Mouse (Mus musculus) liver, embryonic 14.5 days (tissue): Measurements from ENCODE around the gene Sugp1.

Experiments used
- CTCF ChIP-seq: IDR thresholded peaks from 2 replicates; pipeline ENCODE4 v1.5.1; 2016; ENCODE audit warnings: antibody characterized with exemption, low read depth, control low read depth
- EP300 ChIP-seq: IDR thresholded peaks from 2 replicates; pipeline ENCODE4 v1.6.1; 2016; ENCODE audit warnings: antibody characterized with exemption, low read depth

- TF ChIP-seq EP300 (no peak), CTCF (no peak)
These were observed 44.6 kb downstream of the Sugp1 start for GRCm38 (mm10) chr8:70087237-70087636.
